Mouse (Mus musculus): ENCODE measurements around the gene Htra1.

Gene Htra1

GRCm38 (mm10) chr7:130935421-130935792 is 504 bp upstream of the Htra1 start:
- 8% methylated on average over 16 of the region's 16 CpGs for WGBS

- 2% methylated on average over 49 of the region's 49 CpGs for WGBS
Measured at GRCm38 (mm10) chr7:130936472-130936951, 601 bp downstream of the Htra1 start.

- WGBS: 26% methylated on average over 12 of the region's 12 CpGs
Measured at GRCm38 (mm10) chr7:130937266-130937841, 1.4 kb downstream of the Htra1 start.

- WGBS: 58% methylated on average over 4 of the region's 4 CpGs
Measured at GRCm38 (mm10) chr7:130938005-130938404, 2.1 kb downstream of the Htra1 start.

GRCm38 (mm10) chr7:130938896-130939295 is 3.0 kb downstream of the Htra1 start:
- 84% methylated on average over 8 of the region's 8 CpGs for WGBS

GRCm38 (mm10) chr7:130940733-130941132 is 4.8 kb downstream of the Htra1 start:
- WGBS: 83% methylated on average over 8 of the region's 8 CpGs

GRCm38 (mm10) chr7:130943280-130943895 is 7.5 kb downstream of the Htra1 start:
- WGBS: 78% methylated on average over 9 of the region's 9 CpGs

GRCm38 (mm10) chr7:130944766-130945475 is 9.0 kb downstream of the Htra1 start:
- WGBS: 86% methylated on average over 11 of the region's 11 CpGs

GRCm38 (mm10) chr7:130945730-130946129 is 9.8 kb downstream of the Htra1 start:
- 88% methylated on average over 3 of the region's 3 CpGs for WGBS

- 82% methylated on average over 12 of the region's 12 CpGs for WGBS
Measured at GRCm38 (mm10) chr7:130946303-130946702, 10.4 kb downstream of the Htra1 start.

- 57% methylated on average over 5 of the region's 5 CpGs for WGBS
Measured at GRCm38 (mm10) chr7:130948563-130949208, 12.8 kb downstream of the Htra1 start.

GRCm38 (mm10) chr7:130949331-130949751 is 13.4 kb downstream of the Htra1 start:
- WGBS: 22% methylated on average over 8 of the region's 8 CpGs

- WGBS: 87% methylated on average over 7 of the region's 7 CpGs
Measured at GRCm38 (mm10) chr7:130950482-130950881, 14.6 kb downstream of the Htra1 start.

- WGBS: 82% methylated on average over 5 of the region's 5 CpGs
Measured at GRCm38 (mm10) chr7:130951004-130951403, 15.1 kb downstream of the Htra1 start.

- whole genome bisulfite sequencing: 71% methylated on average over 10 of the region's 10 CpGs
Measured at GRCm38 (mm10) chr7:130953376-130953775, 17.5 kb downstream of the Htra1 start.

GRCm38 (mm10) chr7:130954177-130954601 is 18.3 kb downstream of the Htra1 start:
- 61% methylated on average over 10 of the region's 10 CpGs for WGBS

GRCm38 (mm10) chr7:130958551-130958950 is 22.6 kb downstream of the Htra1 start:
- WGBS: 80% methylated on average over 7 of the region's 7 CpGs

GRCm38 (mm10) chr7:130959868-130960267 is 24.0 kb downstream of the Htra1 start:
- 18% methylated on average over 7 of the region's 7 CpGs for WGBS

GRCm38 (mm10) chr7:130961429-130961828 is 25.5 kb downstream of the Htra1 start:
- 81% methylated on average over 6 of the region's 6 CpGs for whole genome bisulfite sequencing

- 23% methylated on average over 5 of the region's 5 CpGs for WGBS
Measured at GRCm38 (mm10) chr7:130964686-130965085, 28.8 kb downstream of the Htra1 start.

GRCm38 (mm10) chr7:130965396-130965795 is 29.5 kb downstream of the Htra1 start:
- WGBS: 78% methylated on average over 4 of the region's 4 CpGs

GRCm38 (mm10) chr7:130965909-130966365 is 30.0 kb downstream of the Htra1 start:
- WGBS: 32% methylated on average over 4 of the region's 4 CpGs
